Mouse (Mus musculus) stomach, embryonic 14.5 days (tissue): ENCODE results near the gene Ky. TPM values are rescaled to one million over a fixed set of nuclear protein-coding genes. Genes with fewer than 3 reads are reported as not detected.

Experiments used
- ATAC-seq: fragments of 200-750 bp; cut with Nextera tagmentation; 2 replicates; pipeline ENCODE4 v1.8.0; 2017; ENCODE audit warnings: low read depth, moderate TSS enrichment; ENCODE audit not compliant: insufficient number of reproducible peaks, insufficient read depth, low FRiP score
- H3K27ac ChIP-seq: fragments of 300-500 bp; sonication (generic); 2 replicates; pipeline ENCODE4 v1.5.1; 2014; ENCODE audit warnings: mild to moderate bottlenecking, low read length, moderate library complexity, mixed read lengths
- H3K27me3 ChIP-seq: fragments of 300-500 bp; sonication (generic); 2 replicates; pipeline ENCODE4 v1.6.1; 2014; ENCODE audit warnings: low read length, control low read depth, mixed read lengths; ENCODE audit not compliant: control insufficient read depth, insufficient read depth
- H3K36me3 ChIP-seq: fragments of 300-500 bp; sonication (generic); 2 replicates; pipeline ENCODE4 v1.6.1; 2014; ENCODE audit warnings: mild to moderate bottlenecking, control low read depth, low read length, moderate library complexity, mixed read lengths; ENCODE audit not compliant: control insufficient read depth, insufficient read depth
- H3K4me1 ChIP-seq: fragments of 300-500 bp; sonication (generic); 2 replicates; pipeline ENCODE4 v1.6.1; 2014; ENCODE audit warnings: low read length, control low read depth, mixed read lengths; ENCODE audit not compliant: control insufficient read depth, insufficient read depth
- H3K4me2 ChIP-seq: fragments of 300-500 bp; sonication (generic); replicated peaks from 2 replicates; pipeline ENCODE4 v1.6.1; 2014; ENCODE audit warnings: low read depth, low read length, control low read depth
- H3K4me3 ChIP-seq: fragments of 300-500 bp; sonication (generic); 2 replicates; pipeline ENCODE4 v1.5.1; 2014; ENCODE audit warnings: low read depth, low read length, control low read depth
- H3K9ac ChIP-seq: fragments of 300-500 bp; sonication (generic); replicated peaks from 2 replicates; pipeline ENCODE4 v1.6.1; 2014; ENCODE audit warnings: low read depth, mild to moderate bottlenecking, control low read depth, low read length, moderate library complexity, mixed read lengths
- H3K9me3 ChIP-seq: fragments of 300-500 bp; sonication (generic); 2 replicates; pipeline ENCODE4 v1.6.1; 2016; ENCODE audit warnings: low read depth, low read length, control low read depth; ENCODE audit not compliant: control insufficient read depth
- WGBS: fragments of 180-500 bp; shearing (Covaris S2); extraction: QIAGEN DNeasy Blood & Tissue Kit; methylation state at CpG from one replicate; pipeline ENCODE4 v1.1.7; 2014; 5-methylcytosine and 5-hydroxymethylcytosine counted together
- polyA plus RNA-seq: library from polyadenylated mRNA; unstranded; fragments of >200 nt; fragmentation: Nextera tagmentation; extraction: Ambion mirVana; gene quantifications from 2 replicates; pipeline ENCODE4 v1.2.1, GENCODE M21; 2014

The Ky gene
- polyA plus RNA-seq, 1 experiment from 2014 or later: 0.06 TPM

- Histone ChIP-seq H3K27me3 (no peaks in the 10 kb centered on the region), H3K27ac (no peak overlapping the region), H3K9me3 (no peaks in the 10 kb centered on the region), H3K9ac (no peak overlapping the region), H3K36me3 (no peaks in the 10 kb centered on the region), H3K4me3 (no peak overlapping the region), H3K4me1 (no peaks in the 10 kb centered on the region), H3K4me2 (no peak overlapping the region)
- WGBS: 72% methylated on average over 8 of the region's 8 CpGs
- ATAC-seq: no peak
Measured at GRCm38 (mm10) chr9:102549211-102549610, 43.7 kb downstream of the Ky start.

GRCm38 (mm10) chr9:102551771-102552170, 46.2 kb downstream of the Ky start:
- H3K36me3 ChIP-seq: no peaks in the 10 kb centered on the region
- no peak overlapping the region for H3K9ac ChIP-seq
- H3K4me1 ChIP-seq: no peaks in the 10 kb centered on the region
- ATAC-seq: no peak
- no peaks in the 10 kb centered on the region for H3K27me3 ChIP-seq
- no peaks in the 10 kb centered on the region for H3K9me3 ChIP-seq
- H3K4me2 ChIP-seq: no peak overlapping the region
- 54% methylated on average over 10 of the region's 10 CpGs for WGBS
- H3K27ac ChIP-seq: no peak overlapping the region
- no peak overlapping the region for H3K4me3 ChIP-seq

GRCm38 (mm10) chr9:102553781-102554180, 48.2 kb downstream of the Ky start:
- ATAC-seq: no peak
- Histone ChIP-seq H3K9me3 (no peaks in the 10 kb centered on the region), H3K4me1 (no peaks in the 10 kb centered on the region), H3K4me3 (no peak overlapping the region), H3K36me3 (no peaks in the 10 kb centered on the region), H3K27ac (no peak overlapping the region), H3K27me3 (no peaks in the 10 kb centered on the region), H3K9ac (no peak overlapping the region), H3K4me2 (no peak overlapping the region)
- WGBS: 82% methylated on average over 3 of the region's 3 CpGs

GRCm38 (mm10) chr9:102558463-102558862, 52.9 kb downstream of the Ky start:
- Histone ChIP-seq H3K4me2 (no peak overlapping the region), H3K36me3 (no peaks in the 10 kb centered on the region), H3K27me3 (no peaks in the 10 kb centered on the region), H3K27ac (no peak overlapping the region), H3K4me3 (no peak overlapping the region), H3K9me3 (no peaks in the 10 kb centered on the region), H3K4me1 (no peaks in the 10 kb centered on the region), H3K9ac (no peak overlapping the region)
- 89% methylated on average over 3 of the region's 3 CpGs for WGBS
- no peak for ATAC-seq

GRCm38 (mm10) chr9:102572888-102573287, 67.3 kb downstream of the Ky start:
- ATAC-seq: no peak
- Histone ChIP-seq H3K4me3 (no peak overlapping the region), H3K36me3 (no peaks in the 10 kb centered on the region), H3K27ac (no peak overlapping the region), H3K27me3 (no peaks in the 10 kb centered on the region), H3K4me2 (no peak overlapping the region), H3K4me1 (no peaks in the 10 kb centered on the region), H3K9me3 (no peaks in the 10 kb centered on the region), H3K9ac (no peak overlapping the region)
- 68% methylated on average over 5 of the region's 5 CpGs for WGBS

- 63% methylated on average over 5 of the region's 5 CpGs for WGBS
- Histone ChIP-seq H3K9me3 (no peaks in the 10 kb centered on the region), H3K27ac (no peak overlapping the region), H3K36me3 (no peaks in the 10 kb centered on the region), H3K4me3 (no peak overlapping the region), H3K4me1 (no peaks in the 10 kb centered on the region), H3K9ac (no peak overlapping the region), H3K4me2 (no peak overlapping the region), H3K27me3 (no peaks in the 10 kb centered on the region)
- ATAC-seq: no peak
Measured at GRCm38 (mm10) chr9:102577480-102577879, 71.9 kb downstream of the Ky start.

GRCm38 (mm10) chr9:102581921-102582469, 76.4 kb downstream of the Ky start:
- Histone ChIP-seq H3K36me3 (no peaks in the 10 kb centered on the region; the same call in 1 of the 2 replicates), H3K9me3 (no peaks in the 10 kb centered on the region), H3K9ac (no peak overlapping the region), H3K4me2 (no peak overlapping the region), H3K27me3 (no peaks in the 10 kb centered on the region), H3K4me3 (no peak overlapping the region), H3K4me1 (no peaks in the 10 kb centered on the region), H3K27ac (no peak overlapping the region)
- WGBS: 83% methylated on average over 12 of the region's 12 CpGs
- ATAC-seq: no peak

- Histone ChIP-seq H3K4me2 (no peak overlapping the region), H3K27ac (no peak overlapping the region), H3K4me1 (0 out of 2 replicates have a peak, but pooled peaks cover 4% of the 10 kb centered on the region), H3K4me3 (no peak overlapping the region), H3K27me3 (no peaks in the 10 kb centered on the region), H3K9ac (no peak overlapping the region), H3K9me3 (no peaks in the 10 kb centered on the region), H3K36me3 (no peaks in the 10 kb centered on the region; the same call in 1 of the 2 replicates)
- whole genome bisulfite sequencing: 58% methylated on average over 5 of the region's 5 CpGs
- ATAC-seq: no peak
Measured at GRCm38 (mm10) chr9:102587347-102587746, 81.8 kb downstream of the Ky start.
